Mouse (Mus musculus) limb, embryonic 10.5 days (tissue): Measurements from ENCODE around the gene Rbbp4. TPM values are rescaled to one million over a fixed set of nuclear protein-coding genes. Genes with fewer than 3 reads are reported as not detected.

ENCODE experiments used
- microRNA-seq: library from miRNA; unstranded; fragments of <30 nt; microRNA quantifications from one replicate; pipeline ENCODE4, GENCODE M21; 2017
- polyA plus RNA-seq: library from polyadenylated mRNA; unstranded; fragments of >200 nt; fragmentation: Nextera tagmentation; extraction: Ambion mirVana; gene quantifications from 2 replicates; pipeline ENCODE4 v1.2.1, GENCODE M21; 2016

Rbbp4 gene
- polyA plus RNA-seq, 1 experiment from 2014 or later = 589 TPM

Small RNA genes lying within 50 kb of the gene (microRNA-seq; reads per million reads assigned to microRNA genes)
- not detected for gene Gm22994

Other genes with a start within 250 kb of the Rbbp4 start
- gene Tmem54, start 229.8 kb downstream of the Rbbp4 start, polyA plus RNA-seq = 6.8 and 7.3 TPM in 2 replicates
- gene Hpca, start 213.3 kb downstream of the Rbbp4 start, polyA plus RNA-seq = 0.30 and 0.69 TPM in 2 replicates
- gene Fndc5, start 198.4 kb downstream of the Rbbp4 start, polyA plus RNA-seq = 2.0 and 2.6 TPM in 2 replicates
- gene S100pbp, start 145.6 kb downstream of the Rbbp4 start, polyA plus RNA-seq = 29.7 and 34.5 TPM in 2 replicates
- gene Yars, start 145.6 kb downstream of the Rbbp4 start, polyA plus RNA-seq = 98.9 and 103 TPM in 2 replicates
- 4.0 and 4.1 TPM in 2 replicates for gene C77080, start 74.0 kb downstream of the Rbbp4 start, polyA plus RNA-seq
- gene Sync, start 47.8 kb downstream of the Rbbp4 start, polyA plus RNA-seq = 0.36 and 0.39 TPM in 2 replicates
- 49.5 and 50.3 TPM in 2 replicates for gene Zbtb8os, start 325 bp upstream of the Rbbp4 start, polyA plus RNA-seq
- 6.3 and 8.0 TPM in 2 replicates for gene Zbtb8a, start 42.7 kb upstream of the Rbbp4 start, polyA plus RNA-seq
- 0.59 and 1.1 TPM in 2 replicates for gene Zbtb8b, start 105.5 kb upstream of the Rbbp4 start, polyA plus RNA-seq
- gene Bsdc1, start 126.2 kb upstream of the Rbbp4 start, polyA plus RNA-seq = 19.9 and 20.5 TPM in 2 replicates
- gene Tssk3, start 155.7 kb upstream of the Rbbp4 start, polyA plus RNA-seq = 0.11 TPM in 1 of 2 replicates, not detected in the other
- not detected in 2 replicates for gene Fam229a, start 155.8 kb upstream of the Rbbp4 start, polyA plus RNA-seq
- gene Marcksl1, start 178.2 kb upstream of the Rbbp4 start, polyA plus RNA-seq = 1,533 and 1,561 TPM in 2 replicates
- gene Hdac1, start 207.3 kb upstream of the Rbbp4 start, polyA plus RNA-seq = 308 and 336 TPM in 2 replicates
- gene Lck, start 238.3 kb upstream of the Rbbp4 start, polyA plus RNA-seq = 10.3 and 13.5 TPM in 2 replicates
- 2.6 and 5.1 TPM in 2 replicates for gene Fam167b, start 243.2 kb upstream of the Rbbp4 start, polyA plus RNA-seq